Mouse (Mus musculus): ENCODE measurements around the gene Trim28.

DNA sequence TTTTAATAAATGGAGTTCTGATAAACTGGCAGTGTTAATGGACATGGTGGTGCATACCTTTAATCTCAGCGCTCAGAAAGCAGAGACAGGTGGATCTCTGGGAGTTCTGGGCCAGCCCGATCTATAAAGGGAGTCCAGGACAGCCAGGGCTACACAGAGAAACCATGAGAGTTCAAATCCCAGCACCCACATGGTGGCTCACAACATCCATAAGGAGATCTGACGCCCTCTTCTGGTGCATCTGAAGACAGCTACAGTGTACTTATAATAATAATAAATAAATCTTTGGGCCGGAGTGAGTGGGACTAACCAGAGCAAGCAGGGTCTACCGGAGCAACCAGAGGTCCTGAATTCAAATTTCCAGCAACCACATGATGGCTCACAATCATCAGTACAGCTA is 4.5 kb downstream of the Trim28 start:
- TF ChIP-seq EP300 (IDR thresholded peaks at IDR 0.05): no peak
- 0 out of 2 replicates have a peak, but pooled peaks have one; percentile 19 for TF ChIP-seq CTCF (IDR thresholded peaks at IDR 0.05)

Data from lung, postnatal 0 days (tissue).